ENCODE assay signal across 13 mouse cellular contexts in genomic region chr2:119596781-119597330, GRCm38 (mm10). TPM values are rescaled to one million over a fixed set of nuclear protein-coding genes. Genes with fewer than 3 reads are reported as not detected.
DNase-seq lines count a peak whose midpoint lies in the region; ATAC-seq and TF ChIP-seq lines count a peak whose summit lies in the region.
"Had no signal": no experiment of that assay in that cellular context is flagged by ENCODE, and none has a peak within 500 bp of the region (broad histone marks: within the 10 kb centered on the region; RNA-seq: fewer than 3 reads in every experiment).

No protein-coding gene starts in this region.

- H3K9me3 ChIP-seq in liver, embryonic 12.5 days (replicated peaks), result no peaks in the 10 kb centered on the region
- no peaks in the 10 kb centered on the region for H3K9me3 ChIP-seq in liver, embryonic 16.5 days (replicated peaks; ENCODE audit: control insufficient read depth, low read length)
- H3K9me3 ChIP-seq: embryonic facial prominence, embryonic 15.5 days; G1E; hindbrain, embryonic 15.5 days; limb, embryonic 15.5 days; neural tube, embryonic 15.5 days had no signal

- H3K4me3 ChIP-seq in gastrocnemius, adult 2 months, result peak overlapping the region; percentile 90
- H3K4me3 ChIP-seq in liver, embryonic 12.5 days, result peak overlapping the region; percentile 87; the same call in 1 of the 2 replicates
- H3K4me3 ChIP-seq in liver, embryonic 16.5 days (ENCODE audit: low read depth, low read length), result no peak overlapping the region
- H3K4me3 ChIP-seq: embryonic facial prominence, embryonic 15.5 days; hindbrain, embryonic 15.5 days; limb, embryonic 15.5 days; neural tube, embryonic 15.5 days had no signal

- peak overlapping the region; percentile 95; the same call in 1 of the 2 replicates for H3K9ac ChIP-seq in liver, embryonic 12.5 days
- no peak overlapping the region for H3K9ac ChIP-seq in liver, embryonic 16.5 days (ENCODE audit: low read depth, low read length)
- H3K9ac ChIP-seq: embryonic facial prominence, embryonic 15.5 days; hindbrain, embryonic 15.5 days; limb, embryonic 15.5 days; neural tube, embryonic 15.5 days had no signal

- 60% methylated on average over 8 of the region's 8 CpGs for WGBS in liver, embryonic 12.5 days (ENCODE audit: insufficient replicate concordance)
- 65% methylated on average over 8 of the region's 8 CpGs for WGBS in liver, embryonic 16.5 days (ENCODE audit: insufficient replicate concordance)

- DNase-seq in gastrocnemius, adult 2 months, result no peak
- DNase-seq in gastrocnemius, adult 18-20 months (ENCODE audit: low spot score), result no peak
- no peak for DNase-seq in liver
- DNase-seq in cerebellum, postnatal 25 days, result peak; percentile 39 to 60
- no peak for DNase-seq in lung, postnatal 4 days

- H3K36me3 ChIP-seq in liver, embryonic 12.5 days, result peaks cover 56% of the 10 kb centered on the region
- H3K36me3 ChIP-seq in liver, embryonic 16.5 days (ENCODE audit: control insufficient read depth, insufficient read depth), result peaks cover 45% of the 10 kb centered on the region

- no peaks in the 10 kb centered on the region for H3K27me3 ChIP-seq in liver, embryonic 12.5 days (replicated peaks)
- no peaks in the 10 kb centered on the region for H3K27me3 ChIP-seq in liver, embryonic 16.5 days (ENCODE audit: control insufficient read depth, insufficient read depth, low read depth, low read length)
- H3K27me3 ChIP-seq: embryonic facial prominence, embryonic 15.5 days; hindbrain, embryonic 15.5 days; limb, embryonic 15.5 days; neural tube, embryonic 15.5 days had no signal

- H3K27ac ChIP-seq in gastrocnemius, adult 2 months, result peak overlapping the region; percentile 98; the same call in 1 of the 2 replicates
- no peak overlapping the region for H3K27ac ChIP-seq in liver, embryonic 12.5 days
- H3K27ac ChIP-seq in liver, embryonic 16.5 days (ENCODE audit: low read length), result 0 out of 2 replicates have a peak overlapping the region, but pooled peaks have one; percentile 31
- H3K27ac ChIP-seq: embryonic facial prominence, embryonic 15.5 days; hindbrain, embryonic 15.5 days; limb, embryonic 15.5 days; neural tube, embryonic 15.5 days had no signal

- H3K4me2 ChIP-seq in liver, embryonic 12.5 days, result peak overlapping the region; percentile 74
- no peak overlapping the region for H3K4me2 ChIP-seq in liver, embryonic 16.5 days (ENCODE audit: low read depth, low read length)
- H3K4me2 ChIP-seq: embryonic facial prominence, embryonic 15.5 days; hindbrain, embryonic 15.5 days; limb, embryonic 15.5 days; midbrain, embryonic 11.5 days; neural tube, embryonic 15.5 days had no signal

- intact Hi-C loops in gastrocnemius, adult 2 months (cut with DNase I), result no loop called here

- H3K4me1 ChIP-seq in liver, embryonic 12.5 days, result peaks cover 55% of the 10 kb centered on the region
- H3K4me1 ChIP-seq in liver, embryonic 16.5 days (ENCODE audit: control insufficient read depth, low read depth, low read length), result peaks cover 37% of the 10 kb centered on the region

- ATAC-seq in liver, embryonic 12.5 days, result no peak
- ATAC-seq in liver, embryonic 16.5 days (ENCODE audit: low read depth), result no peak

- no peak for TF ChIP-seq CTCF in gastrocnemius, adult 2 months (IDR thresholded peaks at IDR 0.05)

RNA-seq across cellular contexts. Expression of gene Nusap1, which starts 21.2 kb away (rescaled TPM):
- total RNA-seq in gastrocnemius, adult 2 months (2021), result under 1 TPM; 0.11 to 0.28 TPM
- total RNA-seq in gastrocnemius, adult 18-20 months (2021), result under 1 TPM; 0.07 to 0.21 TPM
- 90.2 and 91.3 TPM in 2 replicates for polyA plus RNA-seq in liver, embryonic 12.5 days (2016; fragmentation: Nextera tagmentation; extraction: Ambion mirVana)
- 101 and 110 TPM in 2 replicates for polyA plus RNA-seq in liver, embryonic 16.5 days (2015; fragmentation: Nextera tagmentation; extraction: Ambion mirVana)

RNA-seq across cellular contexts. Expression of gene Oip5, which starts 21.4 kb away (rescaled TPM):
- total RNA-seq in gastrocnemius, adult 2 months (2021), result not detected
- not detected for total RNA-seq in gastrocnemius, adult 18-20 months (2021)
- polyA plus RNA-seq in liver, embryonic 12.5 days (2016; fragmentation: Nextera tagmentation; extraction: Ambion mirVana), result 43.6 and 46.4 TPM in 2 replicates
- 36.1 and 41.4 TPM in 2 replicates for polyA plus RNA-seq in liver, embryonic 16.5 days (2015; fragmentation: Nextera tagmentation; extraction: Ambion mirVana)

RNA-seq across cellular contexts. Expression of gene Chp1, which starts 49.4 kb away (rescaled TPM):
- total RNA-seq in gastrocnemius, adult 2 months (2021), result 10 to 100 TPM; 75.1 to 80.9 TPM
- 10 to 100 TPM; 75.7 to 78.6 TPM for total RNA-seq in gastrocnemius, adult 18-20 months (2021)
- 43.4 and 44.1 TPM in 2 replicates for polyA plus RNA-seq in liver, embryonic 12.5 days (2016; fragmentation: Nextera tagmentation; extraction: Ambion mirVana)
- 68.8 and 69.6 TPM in 2 replicates for polyA plus RNA-seq in liver, embryonic 16.5 days (2015; fragmentation: Nextera tagmentation; extraction: Ambion mirVana)

RNA-seq across cellular contexts. Expression of gene Exd1, which starts 49.4 kb away (rescaled TPM):
- total RNA-seq in gastrocnemius, adult 2 months (2021), result 1 to 10 TPM in 1 of 2 experiments, under 1 TPM in 1; 0.77 to 2.0 TPM
- 1 to 10 TPM; 1.2 to 1.9 TPM for total RNA-seq in gastrocnemius, adult 18-20 months (2021)
- 0.07 and 0.17 TPM in 2 replicates for polyA plus RNA-seq in liver, embryonic 12.5 days (2016; fragmentation: Nextera tagmentation; extraction: Ambion mirVana)
- polyA plus RNA-seq in liver, embryonic 16.5 days (2015; fragmentation: Nextera tagmentation; extraction: Ambion mirVana), result 0.14 and 0.34 TPM in 2 replicates

Comparison
In these comparisons a context has a peak if more than half of its experiments do, and no peak if none do; other contexts are left out.
1. DNase-seq: peak in cerebellum, postnatal 25 days (2 of 2); none in gastrocnemius, adult 2 months (single experiment), gastrocnemius, adult 18-20 months (single experiment), liver (single experiment) and lung, postnatal 4 days (0 of 2).